9 mouse cellular contexts compared by ENCODE assay signal in genomic region chr9:65102377-65103172, GRCm38 (mm10). TPM values are rescaled to one million over a fixed set of nuclear protein-coding genes. Genes with fewer than 3 reads are reported as not detected.
DNase-seq lines count a peak whose midpoint lies in the region; ATAC-seq and TF ChIP-seq lines count a peak whose summit lies in the region.
"Had no signal": no experiment of that assay in that cellular context is flagged by ENCODE, and none has a peak within 500 bp of the region (broad histone marks: within the 10 kb centered on the region; RNA-seq: fewer than 3 reads in every experiment).

No protein-coding gene starts in this region.

- no peaks in the 10 kb centered on the region for H3K27me3 ChIP-seq in limb, embryonic 12.5 days
- H3K27me3 ChIP-seq in neural tube, embryonic 13.5 days = no peaks in the 10 kb centered on the region

- intact Hi-C loops in gastrocnemius, adult 2 months (cut with DNase I) = no loop called here

- peak overlapping the region; percentile 86 for H3K9ac ChIP-seq in limb, embryonic 12.5 days (replicated peaks)
- peak overlapping the region; percentile 89 for H3K9ac ChIP-seq in neural tube, embryonic 13.5 days

- ATAC-seq in limb, embryonic 12.5 days (ENCODE audit: insufficient number of reproducible peaks, insufficient read depth, low FRiP score, low TSS enrichment, low read depth) = peak; percentile 49
- peak; percentile 72 for ATAC-seq in neural tube, embryonic 13.5 days (ENCODE audit: low read depth)

- H3K4me3 ChIP-seq in gastrocnemius, adult 2 months = peak overlapping the region; percentile 89
- H3K4me3 ChIP-seq in limb, embryonic 12.5 days (replicated peaks) = peak overlapping the region; percentile 84
- H3K4me3 ChIP-seq in neural tube, embryonic 13.5 days = peak overlapping the region; percentile 77

- H3K4me2 ChIP-seq in limb, embryonic 12.5 days = peak overlapping the region; percentile 99
- peak overlapping the region; percentile 98 for H3K4me2 ChIP-seq in neural tube, embryonic 13.5 days

- no peaks in the 10 kb centered on the region for H3K36me3 ChIP-seq in limb, embryonic 12.5 days
- H3K36me3 ChIP-seq in neural tube, embryonic 13.5 days = no peaks in the 10 kb centered on the region

- DNase-seq in gastrocnemius, adult 2 months = peak; percentile 53
- DNase-seq in gastrocnemius, adult 18-20 months (ENCODE audit: low spot score) = no peak
- peak; percentile 37 for DNase-seq in urinary bladder, postnatal 25 days (ENCODE audit: low spot score)
- no peak for DNase-seq in urinary bladder, postnatal 10 days (ENCODE audit: low spot score)
- DNase-seq in forelimb bud, embryonic 11.5 days (ENCODE audit: low read depth, low spot score) = peak; percentile 71
- DNase-seq in natural killer cell, adult 2 months (ENCODE audit: low spot score in 2 of 2) = no peak

- H3K4me1 ChIP-seq in limb, embryonic 12.5 days (replicated peaks) = peaks cover 37% of the 10 kb centered on the region
- peaks cover 31% of the 10 kb centered on the region for H3K4me1 ChIP-seq in neural tube, embryonic 13.5 days (replicated peaks)

- peaks cover 7% of the 10 kb centered on the region; the same call in 1 of the 2 replicates for H3K9me3 ChIP-seq in limb, embryonic 12.5 days
- no peaks in the 10 kb centered on the region for H3K9me3 ChIP-seq in neural tube, embryonic 13.5 days

- H3K27ac ChIP-seq in gastrocnemius, adult 2 months = peak overlapping the region; percentile 90
- peak overlapping the region; percentile 75 for H3K27ac ChIP-seq in limb, embryonic 12.5 days
- H3K27ac ChIP-seq in neural tube, embryonic 13.5 days (replicated peaks) = peak overlapping the region; percentile 79

- no peak for TF ChIP-seq CTCF in gastrocnemius, adult 2 months (IDR thresholded peaks at IDR 0.05)

- 2% methylated on average over 36 of the region's 36 CpGs for WGBS in limb, embryonic 12.5 days
- WGBS in neural tube, embryonic 13.5 days = 2% methylated on average over 36 of the region's 36 CpGs

RNA-seq across cellular contexts. Expression of gene Igdcc4, which starts 1.3 kb away (rescaled TPM):
- total RNA-seq in gastrocnemius, adult 2 months (2021) = 10 to 100 TPM; 22.1 to 34.4 TPM
- 10 to 100 TPM; 28.7 to 29.4 TPM for total RNA-seq in gastrocnemius, adult 18-20 months (2021)
- 15.7 and 18.2 TPM in 2 replicates for polyA plus RNA-seq in limb, embryonic 12.5 days (2016; fragmentation: Nextera tagmentation; extraction: Ambion mirVana)
- polyA plus RNA-seq in neural tube, embryonic 13.5 days (2015; fragmentation: Nextera tagmentation; extraction: Ambion mirVana) = 8.9 and 10.3 TPM in 2 replicates

RNA-seq across cellular contexts. Expression of gene Igdcc3, which starts 38.4 kb away (rescaled TPM):
- under 1 TPM; 0.17 to 0.18 TPM for total RNA-seq in gastrocnemius, adult 2 months (2021)
- total RNA-seq in gastrocnemius, adult 18-20 months (2021) = under 1 TPM; 0.21 to 0.32 TPM
- polyA plus RNA-seq in limb, embryonic 12.5 days (2016; fragmentation: Nextera tagmentation; extraction: Ambion mirVana) = 6.2 and 6.4 TPM in 2 replicates
- polyA plus RNA-seq in neural tube, embryonic 13.5 days (2015; fragmentation: Nextera tagmentation; extraction: Ambion mirVana) = 12.3 and 12.9 TPM in 2 replicates
- polyA plus RNA-seq: large intestine, adult 2 months had no signal

Comparison
In these comparisons a context has a peak if more than half of its experiments do, and no peak if none do; other contexts are left out.
1. DNase-seq: peak in gastrocnemius, adult 2 months (single experiment), urinary bladder, postnatal 25 days (single experiment) and forelimb bud, embryonic 11.5 days (single experiment); none in gastrocnemius, adult 18-20 months (single experiment), urinary bladder, postnatal 10 days (single experiment) and natural killer cell, adult 2 months (0 of 2).
2. Peak in every context shown above with its lines, with median percentiles within 50 percentile points of each other: H3K27ac ChIP-seq and H3K4me3 ChIP-seq.